ENCODE assay signal across 8 mouse cellular contexts in the genomic region with DNA sequence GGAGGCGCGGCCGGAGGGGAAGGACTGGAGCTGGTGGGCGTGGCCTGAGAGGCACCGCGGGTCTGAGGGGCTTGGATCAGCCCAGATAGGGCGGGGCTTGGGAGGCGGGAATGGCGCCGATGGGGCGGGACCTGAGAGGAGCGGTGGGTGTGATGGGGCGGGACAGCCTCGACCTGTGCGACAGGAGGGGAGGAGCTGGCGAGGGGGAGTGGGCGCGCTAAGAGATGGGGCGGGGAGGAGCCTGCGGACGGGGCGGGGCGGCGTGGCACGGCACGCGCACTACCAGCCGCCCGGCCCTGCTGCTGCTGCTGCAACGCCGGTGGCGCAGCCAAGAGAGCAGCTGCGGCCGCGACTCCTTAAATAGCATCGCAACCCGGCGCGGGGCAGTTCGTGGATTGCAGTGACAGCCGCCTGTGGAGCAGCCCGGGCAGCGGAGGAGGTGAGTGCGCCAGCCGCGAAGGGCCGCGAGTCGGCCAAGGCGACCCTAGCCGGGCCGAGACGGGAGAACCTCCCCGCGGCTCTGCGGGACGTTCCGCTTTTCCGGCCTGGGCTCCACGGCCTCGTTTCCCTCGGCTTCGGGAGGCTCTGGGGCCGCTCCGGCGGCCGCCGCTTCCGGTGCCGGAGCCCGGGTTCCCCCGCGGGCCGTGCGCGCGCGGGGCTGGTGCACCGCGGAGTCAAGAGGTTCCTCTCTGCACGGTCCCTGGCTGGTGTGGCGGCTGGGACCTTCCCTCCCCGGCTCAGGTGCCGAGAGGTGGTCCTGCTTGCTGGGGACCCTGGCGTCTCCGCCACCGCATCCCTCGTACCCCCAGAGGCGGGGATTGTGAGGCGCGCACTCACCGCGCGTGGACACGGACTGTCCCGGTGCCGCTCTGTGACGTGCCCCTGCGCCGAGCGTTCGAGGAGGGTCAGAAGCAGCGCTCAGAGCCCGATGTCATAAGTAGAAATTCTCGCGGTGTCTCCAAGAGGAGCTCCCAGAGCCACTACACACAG. TPM values are rescaled to one million over a fixed set of nuclear protein-coding genes. Genes with fewer than 3 reads are reported as not detected.
DNase-seq lines count a peak whose midpoint lies in the region; ATAC-seq lines count a peak whose summit lies in the region.

A gene (plus strand): TSS at position 246 of the 990 bp plus-strand sequence.

- H3K27me3 ChIP-seq in heart, embryonic 14.5 days (ENCODE audit: control insufficient read depth, insufficient read depth, low read length) = no peaks in the 10 kb centered on the region
- no peaks in the 10 kb centered on the region for H3K27me3 ChIP-seq in liver, embryonic 13.5 days
- H3K27me3 ChIP-seq in neural tube, embryonic 12.5 days (replicated peaks) = no peaks in the 10 kb centered on the region

- no peaks in the 10 kb centered on the region for H3K9me3 ChIP-seq in heart, embryonic 14.5 days (ENCODE audit: control insufficient read depth, low read length)
- no peaks in the 10 kb centered on the region for H3K9me3 ChIP-seq in liver, embryonic 13.5 days (replicated peaks)
- no peaks in the 10 kb centered on the region for H3K9me3 ChIP-seq in neural tube, embryonic 12.5 days

- under 1% methylated on average over 80 of the region's 106 CpGs for WGBS in heart, embryonic 14.5 days
- WGBS in liver, embryonic 13.5 days (ENCODE audit: insufficient replicate concordance) = under 1% methylated on average over 91 of the region's 106 CpGs
- WGBS in neural tube, embryonic 12.5 days = under 1% methylated on average over 98 of the region's 106 CpGs

- peak within 1 kb of the TSS; percentile 84 for H3K4me3 ChIP-seq in brown adipose tissue, adult 24 weeks (ENCODE audit: insufficient read depth, low read depth, low read length)
- H3K4me3 ChIP-seq in heart, embryonic 14.5 days (ENCODE audit: control insufficient read depth in 1 of 2, insufficient read depth in 1 of 2, low read depth in 1 of 2, low read length in 2 of 2) = peak within 1 kb of the TSS; percentile 82 to 93
- peak within 1 kb of the TSS; percentile 97 for H3K4me3 ChIP-seq in liver, embryonic 13.5 days (replicated peaks)
- H3K4me3 ChIP-seq in neural tube, embryonic 12.5 days = peak within 1 kb of the TSS; percentile 71

- no peaks in the 10 kb centered on the region for H3K36me3 ChIP-seq in heart, embryonic 14.5 days (ENCODE audit: control insufficient read depth, insufficient read depth, low read length)
- peaks cover 7% of the 10 kb centered on the region; the same call in 1 of the 2 replicates for H3K36me3 ChIP-seq in liver, embryonic 13.5 days
- no peaks in the 10 kb centered on the region for H3K36me3 ChIP-seq in neural tube, embryonic 12.5 days

- DNase-seq in fibroblast of lung, adult 2 months (ENCODE audit: low read depth) = peak; percentile 93
- DNase-seq in kidney, postnatal 14 days = peak; percentile 99
- peak; percentile 100 for DNase-seq in liver, embryonic 13.5 days
- peak; percentile 96 for DNase-seq in telencephalon, adult 2 months (ENCODE audit: low read depth, low spot score)

- peak; percentile 85 for ATAC-seq in CD4-positive, CD25-positive, alpha-beta regulatory T cell, adult 4 months
- ATAC-seq in heart, embryonic 14.5 days (ENCODE audit: insufficient number of reproducible peaks, insufficient read depth, low FRiP score, low read depth) = peak; percentile 97
- peak; percentile 90 for ATAC-seq in liver, embryonic 13.5 days (ENCODE audit: low read depth)
- ATAC-seq in neural tube, embryonic 12.5 days (ENCODE audit: low FRiP score, low read depth) = peak; percentile 97

- peak within 1 kb of the TSS; percentile 94 for H3K9ac ChIP-seq in heart, embryonic 14.5 days (ENCODE audit: low read length)
- peak within 1 kb of the TSS; percentile 97 for H3K9ac ChIP-seq in liver, embryonic 13.5 days
- peak within 1 kb of the TSS; percentile 74 for H3K9ac ChIP-seq in neural tube, embryonic 12.5 days

- H3K4me2 ChIP-seq in heart, embryonic 14.5 days (ENCODE audit: low read length) = peak within 1 kb of the TSS; percentile 91
- H3K4me2 ChIP-seq in liver, embryonic 13.5 days = peak within 1 kb of the TSS; percentile 96
- peak within 1 kb of the TSS; percentile 94 for H3K4me2 ChIP-seq in neural tube, embryonic 12.5 days (replicated peaks)

- peak within 1 kb of the TSS; percentile 99 for H3K27ac ChIP-seq in brown adipose tissue, adult 24 weeks (replicated peaks; ENCODE audit: low read depth, low read length)
- H3K27ac ChIP-seq in heart, embryonic 14.5 days (replicated peaks in 1 of 2; ENCODE audit: control insufficient read depth in 1 of 2, insufficient read depth in 1 of 2, low read depth in 2 of 2, low read length in 2 of 2) = peak within 1 kb of the TSS; percentile 77 to 92
- H3K27ac ChIP-seq in liver, embryonic 13.5 days = peak within 1 kb of the TSS; percentile 89
- peak within 1 kb of the TSS; percentile 11; the same call in 1 of the 2 replicates for H3K27ac ChIP-seq in neural tube, embryonic 12.5 days

- H3K4me1 ChIP-seq in brown adipose tissue, adult 24 weeks (ENCODE audit: control insufficient read depth, insufficient read depth, insufficient read length, low read length) = no peaks in the 10 kb centered on the region
- peaks cover 2 to 12% of the 10 kb centered on the region in 2 experiments; a peak in 3 of 4 replicates for H3K4me1 ChIP-seq in heart, embryonic 14.5 days (ENCODE audit: control insufficient read depth in 2 of 2, insufficient read depth in 2 of 2, low read length in 2 of 2)
- H3K4me1 ChIP-seq in liver, embryonic 13.5 days (replicated peaks) = peaks cover 50% of the 10 kb centered on the region
- H3K4me1 ChIP-seq in neural tube, embryonic 12.5 days = peaks cover 5% of the 10 kb centered on the region; the same call in 1 of the 2 replicates

RNA-seq across cellular contexts. Expression of the gene that starts here (rescaled TPM):
- polyA plus RNA-seq in CD4-positive, CD25-positive, alpha-beta regulatory T cell, adult 4 months (2017; shearing (Covaris generic)) = 10 to 100 TPM; 10.3 to 13.8 TPM
- 734 and 1,073 TPM in 2 replicates for polyA plus RNA-seq in brown adipose tissue, adult 24 weeks (2012; ENCODE audit: insufficient read depth, insufficient read length, missing spikeins)
- polyA plus RNA-seq in heart, embryonic 14.5 days (2014; fragmentation: Nextera tagmentation; extraction: Ambion mirVana) = 44.1 and 51.1 TPM in 2 replicates
- polyA plus RNA-seq in liver, embryonic 13.5 days (2015; fragmentation: Nextera tagmentation; extraction: Ambion mirVana) = 41.6 and 52.0 TPM in 2 replicates
- 14.1 and 14.6 TPM in 2 replicates for polyA plus RNA-seq in neural tube, embryonic 12.5 days (2016; fragmentation: Nextera tagmentation; extraction: Ambion mirVana)

Comparison
In these comparisons a context has a peak if more than half of its experiments do, and no peak if none do; other contexts are left out.
1. Peak in every context shown above with its lines: DNase-seq, ATAC-seq, H3K4me3 ChIP-seq and H3K27ac ChIP-seq.
2. RNA of the gene that starts here (polyA plus RNA-seq): 734 to 1,073 TPM in brown adipose tissue, adult 24 weeks; 44.1 to 51.1 TPM in heart, embryonic 14.5 days, 41.6 to 52.0 TPM in liver, embryonic 13.5 days, 14.1 to 14.6 TPM in neural tube, embryonic 12.5 days and 10.3 to 13.8 TPM in CD4-positive, CD25-positive, alpha-beta regulatory T cell, adult 4 months; every median in the first group is over 10 times any median in the second.
3. H3K27ac ChIP-seq: peak in every context shown above with its lines; median percentile 99 in brown adipose tissue, adult 24 weeks; 89 in liver, embryonic 13.5 days; 84 in heart, embryonic 14.5 days; 11 in neural tube, embryonic 12.5 days.